8 mouse cellular contexts compared by ENCODE assay signal in genomic region chr9:121312237-121312891, GRCm38 (mm10). TPM values are rescaled to one million over a fixed set of nuclear protein-coding genes. Genes with fewer than 3 reads are reported as not detected.
A peak's percentile ranks its signal among the peaks of the same experiment; 100 is the strongest.
DNase-seq lines count a peak whose midpoint lies in the region; ATAC-seq lines count a peak whose summit lies in the region.

No protein-coding gene starts in this region.

- H3K9me3 ChIP-seq in lung, embryonic 15.5 days, result no peaks in the 10 kb centered on the region
- H3K9me3 ChIP-seq in hindbrain, embryonic 11.5 days (ENCODE audit: control insufficient read depth, low read length), result no peaks in the 10 kb centered on the region
- H3K9me3 ChIP-seq in limb, embryonic 11.5 days (ENCODE audit: control insufficient read depth, low read length), result no peaks in the 10 kb centered on the region
- H3K9me3 ChIP-seq in stomach, embryonic 15.5 days, result no peaks in the 10 kb centered on the region

- no peaks in the 10 kb centered on the region for H3K27me3 ChIP-seq in lung, embryonic 15.5 days
- no peaks in the 10 kb centered on the region for H3K27me3 ChIP-seq in hindbrain, embryonic 11.5 days (ENCODE audit: control insufficient read depth, insufficient read depth, low read length)
- no peaks in the 10 kb centered on the region for H3K27me3 ChIP-seq in limb, embryonic 11.5 days (ENCODE audit: control insufficient read depth, insufficient read depth, low read length)
- H3K27me3 ChIP-seq in stomach, embryonic 15.5 days (replicated peaks), result no peaks in the 10 kb centered on the region

- no peak for DNase-seq in lung, adult 18-20 months
- peak; percentile 63 for DNase-seq in hindbrain, embryonic 11.5 days (ENCODE audit: low spot score)
- DNase-seq in limb, embryonic 11.5 days (ENCODE audit: low spot score), result peak; percentile 61
- no peak for DNase-seq in left cerebral cortex, postnatal 36 days (ENCODE audit: low spot score in 2 of 2)
- DNase-seq in cerebellum, postnatal 25 days, result no peak
- no peak for DNase-seq in ovary, postnatal 36 days (ENCODE audit: low spot score)

- intact Hi-C loops in left cerebral cortex, postnatal 36 days (cut with DNase I), result loop anchor here (5.0 kb wide), 1 partner anchor 40 kb away; no protein-coding TSS in a partner anchor

- 47% methylated on average over 10 of the region's 10 CpGs for WGBS in lung, embryonic 15.5 days
- WGBS in hindbrain, embryonic 11.5 days, result 41% methylated on average over 10 of the region's 10 CpGs
- 51% methylated on average over 10 of the region's 10 CpGs for WGBS in limb, embryonic 11.5 days
- WGBS in stomach, embryonic 15.5 days, result 53% methylated on average over 10 of the region's 10 CpGs

- H3K4me1 ChIP-seq in lung, embryonic 15.5 days, result peaks cover 63% of the 10 kb centered on the region
- peaks cover 21% of the 10 kb centered on the region for H3K4me1 ChIP-seq in hindbrain, embryonic 11.5 days (replicated peaks; ENCODE audit: control insufficient read depth, insufficient read depth, low read length)
- peaks cover 23% of the 10 kb centered on the region for H3K4me1 ChIP-seq in limb, embryonic 11.5 days (ENCODE audit: control insufficient read depth, insufficient read depth, low read length)
- H3K4me1 ChIP-seq in stomach, embryonic 15.5 days, result peaks cover 54% of the 10 kb centered on the region

- 0 out of 2 replicates have a peak overlapping the region, but pooled peaks have one; percentile 89 for H3K27ac ChIP-seq in lung, embryonic 15.5 days
- H3K27ac ChIP-seq in hindbrain, embryonic 11.5 days (ENCODE audit: low read depth, low read length), result peak overlapping the region; percentile 87
- H3K27ac ChIP-seq in limb, embryonic 11.5 days (replicated peaks; ENCODE audit: low read depth, low read length), result no peak overlapping the region
- peak overlapping the region; percentile 28; the same call in 1 of the 2 replicates for H3K27ac ChIP-seq in stomach, embryonic 15.5 days

- ATAC-seq in lung, embryonic 15.5 days (ENCODE audit: borderline replicate concordance, extremely low read depth, low FRiP score, low TSS enrichment), result no peak
- ATAC-seq in hindbrain, embryonic 11.5 days (ENCODE audit: low FRiP score), result peak; percentile 41; the same call in 1 of the 2 replicates
- 0 out of 2 replicates have a peak, but pooled peaks have one; percentile 15 for ATAC-seq in limb, embryonic 11.5 days (ENCODE audit: insufficient number of reproducible peaks, low FRiP score, low TSS enrichment, low read depth)
- no peak for ATAC-seq in stomach, embryonic 15.5 days (ENCODE audit: insufficient read depth, low FRiP score, low read depth)

- no peaks in the 10 kb centered on the region for H3K36me3 ChIP-seq in lung, embryonic 15.5 days
- no peaks in the 10 kb centered on the region for H3K36me3 ChIP-seq in hindbrain, embryonic 11.5 days (ENCODE audit: control insufficient read depth, insufficient read depth, low read length)
- H3K36me3 ChIP-seq in limb, embryonic 11.5 days (ENCODE audit: control insufficient read depth, insufficient read depth, low read length), result no peaks in the 10 kb centered on the region
- no peaks in the 10 kb centered on the region for H3K36me3 ChIP-seq in stomach, embryonic 15.5 days

- no peak overlapping the region for H3K4me2 ChIP-seq in lung, embryonic 15.5 days
- no peak overlapping the region; the same call in 1 of the 2 replicates for H3K4me2 ChIP-seq in hindbrain, embryonic 11.5 days (replicated peaks; ENCODE audit: low read depth, low read length)
- no peak overlapping the region for H3K4me2 ChIP-seq in limb, embryonic 11.5 days (ENCODE audit: low read depth, severe bottlenecking)
- no peak overlapping the region for H3K4me2 ChIP-seq in stomach, embryonic 15.5 days

- no peak overlapping the region for H3K9ac ChIP-seq in lung, embryonic 15.5 days
- 0 out of 2 replicates have a peak overlapping the region, but pooled peaks have one; percentile 5 for H3K9ac ChIP-seq in hindbrain, embryonic 11.5 days (ENCODE audit: low read depth, low read length)
- H3K9ac ChIP-seq in limb, embryonic 11.5 days (ENCODE audit: low read length), result no peak overlapping the region
- H3K9ac ChIP-seq in stomach, embryonic 15.5 days, result no peak overlapping the region

- no peak overlapping the region for H3K4me3 ChIP-seq in lung, embryonic 15.5 days
- no peak overlapping the region for H3K4me3 ChIP-seq in hindbrain, embryonic 11.5 days (ENCODE audit: low read depth, low read length)
- no peak overlapping the region for H3K4me3 ChIP-seq in limb, embryonic 11.5 days (ENCODE audit: low read depth, low read length)
- no peak overlapping the region for H3K4me3 ChIP-seq in stomach, embryonic 15.5 days (replicated peaks)

RNA-seq across cellular contexts. Expression of gene Trak1, which starts 15.1 kb away (rescaled TPM):
- 24.1 and 25.3 TPM in 2 replicates for polyA plus RNA-seq in lung, embryonic 15.5 days (2015; fragmentation: Nextera tagmentation; extraction: Ambion mirVana)
- 19.8 and 21.2 TPM in 2 replicates for polyA plus RNA-seq in hindbrain, embryonic 11.5 days (2014; fragmentation: Nextera tagmentation; extraction: Ambion mirVana)
- 9.3 and 11.7 TPM in 2 replicates for polyA plus RNA-seq in limb, embryonic 11.5 days (2014; fragmentation: Nextera tagmentation; extraction: Ambion mirVana)
- polyA plus RNA-seq in stomach, embryonic 15.5 days (2015; fragmentation: Nextera tagmentation; extraction: Ambion mirVana), result 20.7 and 21.3 TPM in 2 replicates
- total RNA-seq in left cerebral cortex, postnatal 36 days (2021), result 100 to 1,000 TPM; 229 to 269 TPM

RNA-seq across cellular contexts. Expression of gene Ulk4, which starts 35.4 kb away (rescaled TPM):
- polyA plus RNA-seq in lung, embryonic 15.5 days (2015; fragmentation: Nextera tagmentation; extraction: Ambion mirVana), result 149 and 164 TPM in 2 replicates
- polyA plus RNA-seq in hindbrain, embryonic 11.5 days (2014; fragmentation: Nextera tagmentation; extraction: Ambion mirVana), result 161 and 185 TPM in 2 replicates
- 147 and 159 TPM in 2 replicates for polyA plus RNA-seq in limb, embryonic 11.5 days (2014; fragmentation: Nextera tagmentation; extraction: Ambion mirVana)
- 153 and 179 TPM in 2 replicates for polyA plus RNA-seq in stomach, embryonic 15.5 days (2015; fragmentation: Nextera tagmentation; extraction: Ambion mirVana)
- total RNA-seq in left cerebral cortex, postnatal 36 days (2021), result 10 to 100 TPM in 1 of 2 experiments, 1 to 10 TPM in 1; 6.3 to 11.4 TPM

Comparison
In these comparisons a context has a peak if more than half of its experiments do, and no peak if none do; other contexts are left out.
1. ATAC-seq: peak in hindbrain, embryonic 11.5 days (single experiment) and limb, embryonic 11.5 days (single experiment); none in lung, embryonic 15.5 days (single experiment) and stomach, embryonic 15.5 days (single experiment).
2. DNase-seq: peak in hindbrain, embryonic 11.5 days (single experiment) and limb, embryonic 11.5 days (single experiment); none in lung, adult 18-20 months (0 of 2), left cerebral cortex, postnatal 36 days (0 of 2), cerebellum, postnatal 25 days (0 of 2) and ovary, postnatal 36 days (single experiment).